Mouse (Mus musculus): ENCODE measurements around the gene Olfr620.

Olfr620 gene

DNA sequence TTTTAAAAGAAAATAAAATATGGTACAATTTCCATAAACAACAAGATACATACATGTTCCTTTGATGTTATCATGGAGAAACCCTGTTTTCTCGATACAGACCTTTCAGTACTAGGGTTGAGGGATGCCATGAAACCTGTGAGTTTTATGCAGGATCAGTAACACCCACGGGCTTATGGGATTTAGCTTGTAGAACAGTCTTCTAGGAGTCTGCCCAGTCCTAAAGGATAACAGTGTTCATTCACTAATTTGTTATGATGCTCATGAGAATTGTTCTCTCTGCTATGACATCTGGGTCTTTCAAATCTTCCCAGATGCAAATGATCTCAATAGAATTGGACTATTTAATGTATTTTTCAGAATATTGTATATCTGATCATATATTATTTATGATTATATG, at the start of gene Olfr620:
Gene Olfr620, minus strand, starts transcription at position 101 of the 400 bp plus-strand sequence.
- no peak for DNase-seq (ENCODE audit: low read depth, low spot score)

DNA sequence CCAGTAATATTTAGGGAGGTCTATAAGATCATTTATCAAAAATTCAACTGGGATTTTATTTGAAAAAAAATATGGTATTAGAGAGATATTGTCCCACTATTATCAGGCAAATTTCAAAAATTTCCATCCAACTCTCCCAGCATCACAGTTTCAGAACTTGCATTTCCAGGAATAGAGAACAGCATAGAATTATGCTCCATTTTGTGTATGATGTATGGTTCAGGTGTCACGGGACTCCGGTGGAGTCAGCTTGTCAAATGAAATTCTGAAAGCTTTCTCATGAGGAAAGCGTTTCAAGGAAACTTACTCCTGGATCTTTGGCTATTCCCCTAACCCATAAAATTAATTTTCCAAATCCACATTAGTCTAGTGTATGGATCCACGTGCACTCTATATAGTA, 31.7 kb upstream of the Olfr620 start:
- no peak for DNase-seq (ENCODE audit: low read depth, low spot score)

DNA sequence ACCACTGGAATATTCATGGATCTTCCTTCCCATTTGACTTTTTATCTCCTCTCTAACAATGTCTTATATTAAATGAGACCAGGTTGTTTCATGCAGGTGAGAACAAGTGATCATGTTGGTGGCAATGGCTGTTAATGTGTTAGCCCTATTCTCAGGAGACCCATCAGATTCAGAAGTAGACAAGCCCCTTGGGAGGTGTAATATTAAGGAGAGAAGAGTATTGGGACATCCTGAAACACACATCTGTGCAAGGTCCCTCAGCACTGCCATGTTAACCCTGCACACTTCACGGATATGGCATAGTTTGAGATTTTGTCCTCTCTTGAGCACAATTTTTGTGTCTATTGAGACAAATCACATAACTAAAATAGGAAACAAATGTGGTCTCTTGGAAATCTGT, 30.3 kb upstream of the Olfr620 start, which contains the start of gene Olfr622:
Gene Olfr622, minus strand, starts transcription at position 101 of the 400 bp plus-strand sequence.
- no peak for DNase-seq (ENCODE audit: low read depth, low spot score)

DNA sequence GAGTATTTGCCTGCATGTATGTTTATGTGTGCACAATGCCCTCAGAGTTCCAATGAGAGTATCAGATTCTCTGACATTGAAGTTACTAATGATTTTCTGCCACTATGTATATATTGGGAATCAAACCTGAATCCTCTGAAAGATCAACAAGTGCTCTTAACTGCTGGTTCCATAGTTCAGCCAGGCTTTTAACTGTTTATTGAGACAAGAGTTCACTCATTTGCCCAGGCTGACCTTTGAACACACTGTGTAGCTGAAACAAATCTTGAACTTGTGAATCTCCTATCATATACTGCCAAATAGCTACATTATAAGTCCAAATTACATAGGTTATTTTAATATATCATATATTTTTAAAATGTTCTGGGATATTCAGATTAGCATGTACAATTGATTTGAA, 24.5 kb upstream of the Olfr620 start:
- DNase-seq (ENCODE audit: low read depth, low spot score) = no peak

DNA sequence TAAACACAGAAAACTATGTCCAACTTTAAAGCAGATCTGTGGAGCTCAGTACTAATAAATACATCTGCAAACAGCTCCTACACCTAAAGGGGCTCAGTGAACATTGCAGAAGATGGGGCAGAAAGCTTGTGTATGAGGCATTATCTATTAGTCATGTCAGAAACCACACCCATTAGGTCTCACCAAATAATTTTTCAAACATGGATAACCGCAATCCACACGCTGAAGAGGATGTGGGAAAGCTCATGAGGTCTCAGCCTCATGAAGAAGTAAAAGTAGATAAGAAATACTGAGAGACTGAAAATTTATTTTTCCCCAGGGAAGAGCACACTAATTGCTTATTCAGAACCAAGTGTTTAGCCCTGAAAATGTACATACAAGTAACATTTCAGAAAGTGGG, 4.9 kb downstream of the Olfr620 start:
- no peak for DNase-seq (ENCODE audit: low read depth, low spot score)

DNA sequence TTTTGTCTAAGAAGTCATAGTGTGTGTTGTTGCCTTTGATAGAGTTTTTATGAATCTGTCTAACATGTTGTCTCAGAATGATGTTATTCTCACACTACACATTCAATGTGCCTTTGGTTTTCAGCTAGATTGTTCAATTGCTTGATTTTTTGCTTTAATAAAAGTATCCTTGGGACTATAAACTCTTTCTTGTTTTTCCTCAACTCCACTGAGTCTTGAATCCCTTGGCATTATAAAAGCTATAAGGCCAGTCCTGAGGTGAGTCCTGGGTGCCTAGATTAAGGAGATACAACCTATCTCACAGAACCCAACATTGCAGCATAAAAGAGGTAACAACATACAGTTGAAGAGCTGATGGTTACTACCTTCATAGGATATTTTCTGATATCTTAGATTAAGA, 12.1 kb downstream of the Olfr620 start, which contains the start of gene Olfr619:
Gene Olfr619, plus strand, starts transcription at position 301 of the 400 bp plus-strand sequence.
- DNase-seq (ENCODE audit: low read depth, low spot score) = no peak

DNA sequence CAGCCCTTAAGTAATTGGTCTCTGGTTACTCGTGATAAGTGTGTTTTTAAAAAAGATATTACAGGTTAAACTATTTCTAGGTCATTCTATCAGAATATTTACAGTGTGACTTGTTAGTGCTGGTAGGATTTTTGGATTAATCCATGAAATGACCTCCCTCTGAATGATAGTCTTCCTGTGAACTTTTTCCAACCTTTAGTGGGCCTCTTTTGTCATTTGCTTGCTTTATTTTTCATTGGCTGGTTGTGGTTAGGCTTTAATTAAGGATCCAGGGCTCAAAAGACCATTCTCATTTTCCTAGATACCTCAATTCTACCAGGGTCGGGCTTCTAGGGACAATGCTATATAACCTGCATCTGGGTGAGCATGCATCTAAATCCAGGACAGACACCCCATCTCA, 22.5 kb downstream of the Olfr620 start, which contains the start of gene Olfr618:
Gene Olfr618, plus strand, starts transcription at position 301 of the 400 bp plus-strand sequence.
- no peak for DNase-seq (ENCODE audit: low read depth, low spot score)

DNA sequence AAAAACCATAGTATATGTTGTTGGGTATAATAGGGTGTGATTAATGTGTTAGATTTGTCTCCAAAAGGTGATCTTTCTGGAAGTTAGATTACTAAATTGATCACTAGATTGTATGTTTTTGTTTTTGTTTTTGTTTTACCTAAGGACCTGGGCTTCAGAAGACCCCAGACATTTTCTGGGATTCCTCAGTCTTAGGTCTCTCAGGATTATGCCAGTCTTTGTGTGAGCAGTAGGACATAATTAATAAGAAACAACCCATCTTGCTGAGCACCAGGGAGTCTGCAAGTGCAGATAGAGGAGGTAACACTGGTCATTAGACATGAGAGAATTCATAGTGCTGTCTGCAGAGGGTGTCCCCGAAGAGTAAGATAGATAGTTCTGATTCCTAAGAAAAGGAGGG, 39.6 kb downstream of the Olfr620 start, which contains the start of gene Olfr617:
Gene Olfr617, plus strand, starts transcription at position 301 of the 400 bp plus-strand sequence.
- no peak for DNase-seq (ENCODE audit: low read depth, low spot score)

DNA sequence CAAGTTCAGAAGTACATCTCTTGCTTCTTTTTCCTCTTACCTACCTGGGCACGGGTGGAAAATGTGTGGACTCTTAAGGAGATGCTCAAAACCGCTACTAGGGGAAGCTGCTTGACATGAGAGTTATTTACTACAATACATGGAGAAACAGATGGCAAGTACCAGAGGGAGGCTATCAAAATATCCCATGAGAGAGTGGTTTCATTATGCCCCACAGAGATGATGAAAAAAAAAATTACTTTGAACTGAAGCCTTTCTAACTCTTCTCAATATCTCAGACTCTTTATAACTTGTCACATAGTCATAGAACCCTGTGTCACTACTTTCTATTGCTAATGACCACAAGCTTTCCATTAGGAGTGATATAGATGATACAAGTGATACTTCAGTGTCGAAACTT, 43.3 kb downstream of the Olfr620 start, which contains the start of gene Olfr616:
Gene Olfr616, minus strand, starts transcription at position 101 of the 400 bp plus-strand sequence.
- DNase-seq (ENCODE audit: low read depth, low spot score) = no peak

DNA sequence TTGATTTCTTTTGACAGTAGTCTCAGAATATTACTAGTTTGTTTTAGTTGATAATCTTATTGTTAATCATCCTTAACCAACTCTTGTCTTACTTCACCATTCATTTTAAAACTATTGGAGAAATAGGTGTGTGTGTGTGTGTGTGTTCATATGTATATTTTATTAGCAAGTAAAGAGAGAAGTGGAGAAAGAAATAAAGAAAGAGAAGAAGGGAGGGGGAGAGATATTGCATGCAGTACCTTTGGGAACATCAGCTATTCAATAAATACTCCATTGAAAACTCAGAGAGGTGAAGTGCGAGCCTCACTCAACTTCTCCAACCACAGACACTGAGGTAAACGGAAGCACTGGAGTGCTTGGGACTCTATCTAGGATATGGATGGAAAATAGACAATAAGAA, 56.6 kb downstream of the Olfr620 start, which contains the start of gene Olfr615:
Gene Olfr615, plus strand, starts transcription at position 301 of the 400 bp plus-strand sequence.
- no peak for DNase-seq (ENCODE audit: low read depth, low spot score)
